Mouse (Mus musculus) midbrain, embryonic 12.5 days (tissue): ENCODE measurements around the gene Zfp821. TPM values are rescaled to one million over a fixed set of nuclear protein-coding genes. Genes with fewer than 3 reads are reported as not detected.

Experiments used
- ATAC-seq: fragments of 200-750 bp; cut with Nextera tagmentation; 2 replicates; pipeline ENCODE4 v1.8.0; 2017; ENCODE audit warnings: low read depth, moderate TSS enrichment, moderate library complexity; ENCODE audit not compliant: low FRiP score
- H3K27ac ChIP-seq: fragments of 300-500 bp; sonication (generic); replicated peaks from 2 replicates; pipeline ENCODE4 v1.5.1; 2016; ENCODE audit warnings: mild to moderate bottlenecking
- H3K27me3 ChIP-seq: fragments of 300-500 bp; sonication (generic); 2 replicates; pipeline ENCODE4 v1.6.1; 2016; ENCODE audit warnings: mild to moderate bottlenecking
- H3K36me3 ChIP-seq: fragments of 300-500 bp; sonication (generic); 2 replicates; pipeline ENCODE4 v1.6.1; 2016
- H3K4me1 ChIP-seq: fragments of 300-500 bp; sonication (generic); 2 replicates; pipeline ENCODE4 v1.6.1; 2016
- H3K4me2 ChIP-seq: fragments of 300-500 bp; sonication (generic); replicated peaks from 2 replicates; pipeline ENCODE4 v1.6.1; 2016; ENCODE audit warnings: mild to moderate bottlenecking, moderate library complexity
- H3K4me3 ChIP-seq: fragments of 300-500 bp; sonication (generic); 2 replicates; pipeline ENCODE4 v1.5.1; 2016; ENCODE audit warnings: mild to moderate bottlenecking
- H3K9ac ChIP-seq: fragments of 300-500 bp; sonication (generic); replicated peaks from 2 replicates; pipeline ENCODE4 v1.6.1; 2016; ENCODE audit warnings: mild to moderate bottlenecking, moderate library complexity
- H3K9me3 ChIP-seq: fragments of 300-500 bp; sonication (generic); 2 replicates; pipeline ENCODE4 v1.6.1; 2016; ENCODE audit warnings: mild to moderate bottlenecking
- WGBS: fragments of 180-500 bp; shearing (Covaris S2); methylation state at CpG from one replicate; pipeline ENCODE4 v1.1.7; 2016; 5-methylcytosine and 5-hydroxymethylcytosine counted together
- polyA plus RNA-seq: library from polyadenylated mRNA; unstranded; fragments of >200 nt; fragmentation: Nextera tagmentation; extraction: Ambion mirVana; gene quantifications from 2 replicates; pipeline ENCODE4 v1.2.1, GENCODE M21; 2016

Zfp821 gene
- polyA plus RNA-seq, 1 experiment from 2014 or later = 74.6 TPM

GRCm38 (mm10) chr8:109692443-109693145 lies 12.8 kb upstream of the Zfp821 start:
- peak overlapping the region; percentile 94 for H3K9ac ChIP-seq
- peaks cover 7% of the 10 kb centered on the region for H3K27me3 ChIP-seq
- peaks cover 23% of the 10 kb centered on the region for H3K4me1 ChIP-seq
- peak overlapping the region; percentile 94 for H3K4me3 ChIP-seq
- H3K27ac ChIP-seq = peak overlapping the region; percentile 79
- H3K4me2 ChIP-seq = peak overlapping the region; percentile 62
- peak; percentile 75 for ATAC-seq
- 0 out of 2 replicates have a peak, but pooled peaks cover 4% of the 10 kb centered on the region for H3K36me3 ChIP-seq
- 1% methylated on average over 38 of the region's 38 CpGs for WGBS
- no peaks in the 10 kb centered on the region for H3K9me3 ChIP-seq

- no peaks in the 10 kb centered on the region for H3K9me3 ChIP-seq
- 0 out of 2 replicates have a peak, but pooled peaks cover 4% of the 10 kb centered on the region for H3K36me3 ChIP-seq
- ATAC-seq = peak; percentile 98
- H3K27ac ChIP-seq = peak within 1 kb of the TSS; percentile 79
- peak within 1 kb of the TSS; percentile 94 for H3K9ac ChIP-seq
- WGBS = under 1% methylated on average over 57 of the region's 57 CpGs
- H3K4me2 ChIP-seq = peak within 1 kb of the TSS; percentile 76
- peak within 1 kb of the TSS; percentile 94 for H3K4me3 ChIP-seq
- peaks cover 7% of the 10 kb centered on the region for H3K27me3 ChIP-seq
- H3K4me1 ChIP-seq = peaks cover 23% of the 10 kb centered on the region
Observed at GRCm38 (mm10) chr8:109693146-109693900, 12.0 kb upstream of the Zfp821 start, which contains the start of gene Ist1. Ist1 (minus strand) TSS chr8:109693260.

GRCm38 (mm10) chr8:109694154-109694553 lies 11.2 kb upstream of the Zfp821 start:
- H3K27ac ChIP-seq = no peak overlapping the region
- H3K4me2 ChIP-seq = 0 out of 2 replicates have a peak overlapping the region, but pooled peaks have one; percentile 76
- H3K27me3 ChIP-seq = peaks cover 7% of the 10 kb centered on the region
- no peak overlapping the region for H3K9ac ChIP-seq
- 63% methylated on average over 6 of the region's 6 CpGs for WGBS
- 0 out of 2 replicates have a peak, but pooled peaks cover 4% of the 10 kb centered on the region for H3K36me3 ChIP-seq
- H3K4me1 ChIP-seq = peaks cover 23% of the 10 kb centered on the region
- no peak for ATAC-seq
- H3K4me3 ChIP-seq = no peak overlapping the region
- no peaks in the 10 kb centered on the region for H3K9me3 ChIP-seq

DNA sequence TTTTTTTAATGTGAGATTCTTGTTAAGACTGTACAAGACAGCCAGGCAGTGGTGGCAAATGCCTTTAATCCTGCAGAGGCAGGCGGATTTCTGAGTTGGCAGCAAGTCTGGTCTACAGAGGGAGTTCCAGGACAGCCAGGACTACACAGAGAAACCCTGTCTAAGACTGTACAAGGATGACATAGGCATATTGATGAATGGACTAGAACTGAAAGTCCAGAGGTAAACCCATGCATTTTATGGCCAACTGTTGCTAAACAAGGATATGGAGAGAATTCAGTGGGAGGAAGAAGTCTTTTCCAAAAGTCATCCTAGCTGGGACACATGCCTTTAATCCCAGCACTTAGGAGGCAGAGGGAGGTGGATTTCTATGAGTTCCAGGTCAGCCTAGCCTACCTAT lies 7.6 kb upstream of the Zfp821 start:
- Histone ChIP-seq H3K4me1 (peaks cover 4% of the 10 kb centered on the region; the same call in 1 of the 2 replicates), H3K4me3 (no peak overlapping the region), H3K9ac (no peak overlapping the region), H3K9me3 (no peaks in the 10 kb centered on the region), H3K36me3 (no peaks in the 10 kb centered on the region), H3K4me2 (no peak overlapping the region), H3K27me3 (peaks cover 12% of the 10 kb centered on the region), H3K27ac (no peak overlapping the region)
- WGBS = 79% methylated on average over 1 of the region's 1 CpGs
- ATAC-seq = no peak

GRCm38 (mm10) chr8:109698477-109698876 lies 6.9 kb upstream of the Zfp821 start:
- H3K36me3 ChIP-seq = no peaks in the 10 kb centered on the region
- H3K27me3 ChIP-seq = peaks cover 14% of the 10 kb centered on the region
- H3K27ac ChIP-seq = no peak overlapping the region
- no peak overlapping the region for H3K4me2 ChIP-seq
- ATAC-seq = no peak
- H3K9ac ChIP-seq = no peak overlapping the region
- peaks cover 4% of the 10 kb centered on the region; the same call in 1 of the 2 replicates for H3K4me1 ChIP-seq
- no peaks in the 10 kb centered on the region for H3K9me3 ChIP-seq
- WGBS = 77% methylated on average over 3 of the region's 3 CpGs
- no peak overlapping the region for H3K4me3 ChIP-seq

DNA sequence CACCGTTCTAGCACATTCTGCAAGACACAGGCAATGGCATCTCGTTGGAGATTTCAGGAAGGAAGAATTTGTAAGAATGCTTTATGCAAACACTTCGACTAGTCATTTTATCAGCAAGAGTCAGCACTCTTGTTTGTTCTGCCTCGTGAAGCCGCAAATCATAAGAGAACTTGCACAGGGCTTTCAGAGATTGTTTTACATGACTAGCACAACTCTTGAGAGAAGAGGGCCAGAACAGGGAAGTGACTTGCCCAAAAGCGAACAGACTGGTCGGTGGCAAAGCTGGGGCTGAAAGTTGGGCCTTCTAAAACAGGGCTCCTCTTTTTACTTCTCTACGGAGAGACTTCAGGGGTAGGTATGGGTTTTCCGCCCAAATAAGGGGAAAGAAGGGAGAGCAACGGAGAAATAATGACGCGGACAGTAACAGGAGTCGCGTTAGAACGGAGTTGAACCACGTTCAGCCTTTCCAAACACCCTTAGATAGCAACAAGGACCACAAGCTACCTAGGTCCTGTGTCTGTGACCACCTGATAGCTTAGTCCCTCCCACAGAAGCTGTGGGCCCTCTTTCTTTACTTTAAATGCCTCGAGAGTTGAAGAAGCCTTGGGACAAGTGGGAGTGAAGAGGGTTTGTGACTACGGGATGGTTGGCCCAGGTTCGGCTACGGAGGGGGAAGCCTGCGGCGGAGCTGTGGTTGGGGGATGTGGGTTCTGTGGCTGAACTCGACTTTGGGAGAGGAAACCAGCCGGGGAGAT lies 604 bp upstream of the Zfp821 start:
- WGBS = 12% methylated on average over 24 of the region's 24 CpGs
- no peaks in the 10 kb centered on the region for H3K9me3 ChIP-seq
- H3K9ac ChIP-seq = peak overlapping the region; percentile 99
- no peak; the same call in 1 of the 2 replicates for ATAC-seq
- peak overlapping the region; percentile 90 for H3K4me2 ChIP-seq
- peak overlapping the region; percentile 95 for H3K4me3 ChIP-seq
- H3K27ac ChIP-seq = no peak overlapping the region
- H3K36me3 ChIP-seq = peaks cover 24% of the 10 kb centered on the region
- H3K27me3 ChIP-seq = peaks cover 15% of the 10 kb centered on the region
- H3K4me1 ChIP-seq = peaks cover 31% of the 10 kb centered on the region

- Histone ChIP-seq H3K4me2 (peak overlapping the region; percentile 90), H3K27ac (peak overlapping the region; percentile 96), H3K27me3 (peaks cover 15% of the 10 kb centered on the region), H3K9ac (peak overlapping the region; percentile 99), H3K4me1 (peaks cover 31% of the 10 kb centered on the region), H3K36me3 (peaks cover 39% of the 10 kb centered on the region), H3K4me3 (peak overlapping the region; percentile 95), H3K9me3 (no peaks in the 10 kb centered on the region)
- WGBS = 2% methylated on average over 27 of the region's 30 CpGs
- peak; percentile 53; the same call in 1 of the 2 replicates for ATAC-seq
Observed at GRCm38 (mm10) chr8:109706076-109706873, 929 bp downstream of the Zfp821 start.

DNA sequence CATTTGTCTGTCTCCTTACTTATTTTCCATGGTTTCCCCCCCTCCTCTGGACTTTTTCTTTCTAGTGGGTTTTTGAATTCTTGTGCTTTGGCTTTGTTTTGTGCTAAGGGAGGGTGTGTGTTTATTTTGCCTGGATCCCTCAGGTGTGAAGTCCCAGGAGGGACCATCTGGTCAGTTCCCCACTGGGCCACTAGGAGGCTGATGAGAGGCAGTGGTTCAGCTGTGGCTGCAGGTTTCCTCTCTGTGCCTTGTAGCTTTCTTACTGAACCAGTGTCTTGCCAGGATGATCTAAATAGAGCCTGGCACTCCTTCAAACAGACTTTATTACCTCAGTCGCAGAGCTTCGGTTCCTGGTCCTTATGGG lies 1.5 kb downstream of the Zfp821 start:
- Histone ChIP-seq H3K4me2 (peak overlapping the region; percentile 90), H3K4me1 (peaks cover 31% of the 10 kb centered on the region), H3K9me3 (no peaks in the 10 kb centered on the region), H3K4me3 (peak overlapping the region; percentile 95), H3K36me3 (peaks cover 45% of the 10 kb centered on the region), H3K9ac (peak overlapping the region; percentile 99), H3K27ac (0 out of 2 replicates have a peak overlapping the region, but pooled peaks have one; percentile 96), H3K27me3 (peaks cover 15% of the 10 kb centered on the region)
- WGBS = 44% methylated on average over 2 of the region's 2 CpGs
- ATAC-seq = no peak

- no peaks in the 10 kb centered on the region for H3K9me3 ChIP-seq
- no peak overlapping the region for H3K27ac ChIP-seq
- no peak overlapping the region; the same call in 1 of the 2 replicates for H3K4me2 ChIP-seq
- 94% methylated on average over 4 of the region's 4 CpGs for WGBS
- no peak overlapping the region for H3K9ac ChIP-seq
- H3K27me3 ChIP-seq = peaks cover 9% of the 10 kb centered on the region
- no peak for ATAC-seq
- peaks cover 31% of the 10 kb centered on the region for H3K4me1 ChIP-seq
- no peak overlapping the region for H3K4me3 ChIP-seq
- peaks cover 56% of the 10 kb centered on the region for H3K36me3 ChIP-seq
Observed at GRCm38 (mm10) chr8:109707921-109708320, 2.6 kb downstream of the Zfp821 start.

GRCm38 (mm10) chr8:109712521-109712920 lies 7.2 kb downstream of the Zfp821 start:
- Histone ChIP-seq H3K27me3 (no peaks in the 10 kb centered on the region), H3K9ac (no peak overlapping the region), H3K4me2 (no peak overlapping the region), H3K9me3 (no peaks in the 10 kb centered on the region), H3K36me3 (peaks cover 92% of the 10 kb centered on the region), H3K4me1 (peaks cover 12% of the 10 kb centered on the region), H3K27ac (no peak overlapping the region), H3K4me3 (no peak overlapping the region)
- ATAC-seq = no peak
- 88% methylated on average over 1 of the region's 1 CpGs for WGBS

GRCm38 (mm10) chr8:109714961-109715360 lies 9.6 kb downstream of the Zfp821 start:
- Histone ChIP-seq H3K9ac (no peak overlapping the region), H3K4me1 (no peaks in the 10 kb centered on the region), H3K36me3 (peaks cover 95% of the 10 kb centered on the region), H3K4me3 (no peak overlapping the region), H3K27ac (no peak overlapping the region), H3K27me3 (no peaks in the 10 kb centered on the region), H3K9me3 (no peaks in the 10 kb centered on the region), H3K4me2 (no peak overlapping the region)
- WGBS = 95% methylated on average over 5 of the region's 5 CpGs
- no peak for ATAC-seq
